Mouse (Mus musculus): Measurements from ENCODE around the gene Ntpcr. TPM values are rescaled to one million over a fixed set of nuclear protein-coding genes. Genes with fewer than 3 reads are reported as not detected.

Ntpcr gene
- polyA plus RNA-seq, 2 experiments: 12.6 to 13.9 TPM

GRCm38 (mm10) chr8:125755896-125756295 lies 26.1 kb downstream of the Ntpcr start:
- Histone ChIP-seq H3K27me3 (ENCODE audit: control insufficient read depth, insufficient read depth, low read length) (no peaks in the 10 kb centered on the region), H3K4me3 (ENCODE audit: insufficient read depth in 1 of 2, low read depth in 2 of 2, low read length in 2 of 2) (no peak overlapping the region), H3K4me1 (replicated peaks; ENCODE audit: control insufficient read depth in 2 of 2, insufficient read depth in 2 of 2, low read length in 1 of 2) (no peaks in the 10 kb centered on the region), H3K4me2 (ENCODE audit: low read depth) (no peak overlapping the region), H3K36me3 (replicated peaks; ENCODE audit: control insufficient read depth, insufficient read depth, low read depth) (no peaks in the 10 kb centered on the region), H3K9me3 (ENCODE audit: control insufficient read depth, low read length) (no peaks in the 10 kb centered on the region), H3K9ac (replicated peaks) (no peak overlapping the region; the same call in 1 of the 2 replicates), H3K27ac (no peak overlapping the region)
- no peak for TF ChIP-seq EP300 (IDR thresholded peaks at IDR 0.05; ENCODE audit: low read depth)
- no peak for TF ChIP-seq CTCF (IDR thresholded peaks at IDR 0.05; ENCODE audit: low read depth)
- WGBS (ENCODE audit: insufficient replicate concordance): 62% methylated on average over 8 of the region's 8 CpGs
- ATAC-seq (ENCODE audit: insufficient read depth) (no peak), DNase-seq (ENCODE audit: low read depth in 3 of 3, low spot score in 3 of 3) (no peak)

DNA sequence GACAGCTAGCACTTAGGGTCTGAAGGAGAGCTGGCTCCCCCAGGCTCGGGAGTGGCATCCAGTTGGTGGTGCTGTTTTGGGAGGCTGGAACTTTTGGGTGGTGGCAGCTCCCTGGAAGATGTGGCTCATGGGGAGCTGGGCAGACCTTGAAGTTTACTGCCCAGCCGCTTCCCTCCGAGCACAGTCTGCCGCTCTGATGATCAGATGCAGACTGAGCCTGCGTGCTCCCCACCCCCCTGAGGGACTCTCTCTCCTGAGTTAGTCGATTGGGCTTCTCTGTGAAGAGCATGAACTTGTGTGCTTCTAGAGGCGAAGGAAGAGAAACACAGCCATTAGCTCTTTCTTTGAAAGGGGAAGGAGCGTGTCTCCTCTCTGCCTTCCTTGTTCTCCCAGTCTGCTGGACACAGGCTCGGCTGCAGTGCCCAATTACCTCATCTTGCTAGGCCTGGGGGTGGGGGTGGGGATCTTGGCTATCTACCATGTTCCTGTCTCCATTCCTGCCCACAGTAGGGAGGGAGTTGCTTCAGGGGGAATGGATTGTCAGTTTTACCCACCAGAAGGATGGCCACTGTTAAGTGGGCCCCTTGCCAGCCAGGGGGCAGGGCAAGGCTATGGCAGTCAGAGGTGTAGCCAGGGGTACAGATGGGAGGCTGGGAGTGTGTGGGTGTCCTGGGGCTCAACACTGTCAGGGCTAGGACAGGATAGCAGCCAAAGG lies 26.8 kb downstream of the Ntpcr start:
- Histone ChIP-seq H3K9ac (replicated peaks) (no peak overlapping the region; the same call in 1 of the 2 replicates), H3K27me3 (ENCODE audit: control insufficient read depth, insufficient read depth, low read length) (no peaks in the 10 kb centered on the region), H3K4me2 (ENCODE audit: low read depth) (no peak overlapping the region), H3K27ac (no peak overlapping the region), H3K36me3 (replicated peaks; ENCODE audit: control insufficient read depth, insufficient read depth, low read depth) (no peaks in the 10 kb centered on the region), H3K4me1 (replicated peaks; ENCODE audit: control insufficient read depth in 2 of 2, insufficient read depth in 2 of 2, low read length in 1 of 2) (no peaks in the 10 kb centered on the region), H3K9me3 (ENCODE audit: control insufficient read depth, low read length) (no peaks in the 10 kb centered on the region), H3K4me3 (ENCODE audit: insufficient read depth in 1 of 2, low read depth in 2 of 2, low read length in 2 of 2) (no peak overlapping the region)
- DNase-seq (ENCODE audit: low read depth in 3 of 3, low spot score in 3 of 3) (no peak), ATAC-seq (ENCODE audit: insufficient read depth) (no peak)
- WGBS (ENCODE audit: insufficient replicate concordance): 41% methylated on average over 9 of the region's 9 CpGs
- TF ChIP-seq EP300 (IDR thresholded peaks at IDR 0.05; ENCODE audit: low read depth) (no peak), CTCF (IDR thresholded peaks at IDR 0.05; ENCODE audit: low read depth) (no peak)

GRCm38 (mm10) chr8:125757106-125757496 lies 27.3 kb downstream of the Ntpcr start:
- H3K4me2 ChIP-seq (ENCODE audit: low read depth): no peak overlapping the region

GRCm38 (mm10) chr8:125759022-125759421 lies 29.3 kb downstream of the Ntpcr start:
- Histone ChIP-seq H3K27me3 (ENCODE audit: control insufficient read depth, insufficient read depth, low read length) (no peaks in the 10 kb centered on the region), H3K4me3 (ENCODE audit: insufficient read depth in 1 of 2, low read depth in 2 of 2, low read length in 2 of 2) (no peak overlapping the region), H3K36me3 (replicated peaks; ENCODE audit: control insufficient read depth, insufficient read depth, low read depth) (no peaks in the 10 kb centered on the region), H3K4me2 (ENCODE audit: low read depth) (no peak overlapping the region), H3K9ac (replicated peaks) (no peak overlapping the region), H3K9me3 (ENCODE audit: control insufficient read depth, low read length) (no peaks in the 10 kb centered on the region), H3K27ac (no peak overlapping the region), H3K4me1 (replicated peaks; ENCODE audit: control insufficient read depth in 2 of 2, insufficient read depth in 2 of 2, low read length in 1 of 2) (peaks cover 0 to 5% of the 10 kb centered on the region in 2 experiments; a peak in 2 of 4 replicates)
- WGBS (ENCODE audit: insufficient replicate concordance): 32% methylated on average over 10 of the region's 10 CpGs
- DNase-seq (ENCODE audit: low read depth in 3 of 3, low spot score in 3 of 3) (no peak), ATAC-seq (ENCODE audit: insufficient read depth) (no peak)
- TF ChIP-seq CTCF (IDR thresholded peaks at IDR 0.05; ENCODE audit: low read depth) (peak; percentile 82), EP300 (IDR thresholded peaks at IDR 0.05; ENCODE audit: low read depth) (no peak)

More at GRCm38 (mm10) chr8:125757106-125757496, 27.3 kb downstream of the Ntpcr start:
- TF ChIP-seq EP300 (IDR thresholded peaks at IDR 0.05; ENCODE audit: low read depth) (no peak), CTCF (IDR thresholded peaks at IDR 0.05; ENCODE audit: low read depth) (no peak)
- Histone ChIP-seq H3K9ac (replicated peaks) (no peak overlapping the region), H3K4me3 (ENCODE audit: insufficient read depth in 1 of 2, low read depth in 2 of 2, low read length in 2 of 2) (no peak overlapping the region), H3K36me3 (replicated peaks; ENCODE audit: control insufficient read depth, insufficient read depth, low read depth) (no peaks in the 10 kb centered on the region), H3K9me3 (ENCODE audit: control insufficient read depth, low read length) (no peaks in the 10 kb centered on the region), H3K27me3 (ENCODE audit: control insufficient read depth, insufficient read depth, low read length) (no peaks in the 10 kb centered on the region), H3K27ac (no peak overlapping the region), H3K4me1 (replicated peaks; ENCODE audit: control insufficient read depth in 2 of 2, insufficient read depth in 2 of 2, low read length in 1 of 2) (no peaks in the 10 kb centered on the region)
- no peak for ATAC-seq (ENCODE audit: insufficient read depth)
- no peak for DNase-seq (ENCODE audit: low read depth in 3 of 3, low spot score in 3 of 3)
- WGBS (ENCODE audit: insufficient replicate concordance): 53% methylated on average over 1 of the region's 1 CpGs

GRCm38 (mm10) chr8:125763066-125763786 lies 33.5 kb downstream of the Ntpcr start:
- no peaks in the 10 kb centered on the region for H3K27me3 ChIP-seq (ENCODE audit: control insufficient read depth, insufficient read depth, low read length)
- no peaks in the 10 kb centered on the region for H3K9me3 ChIP-seq (ENCODE audit: control insufficient read depth, low read length)
- ATAC-seq (ENCODE audit: insufficient read depth) (peak; percentile 79), DNase-seq (ENCODE audit: low read depth in 3 of 3, low spot score in 3 of 3) (peak in 1 of 3 experiments; percentile 20)
- H3K27ac ChIP-seq: no peak overlapping the region
- no peak overlapping the region for H3K9ac ChIP-seq (replicated peaks)
- H3K4me1 ChIP-seq (replicated peaks; ENCODE audit: control insufficient read depth in 2 of 2, insufficient read depth in 2 of 2, low read length in 1 of 2): peaks cover 0 to 5% of the 10 kb centered on the region in 2 experiments; a peak in 2 of 4 replicates
- no peak overlapping the region for H3K4me3 ChIP-seq (ENCODE audit: insufficient read depth in 1 of 2, low read depth in 2 of 2, low read length in 2 of 2)
- peak; percentile 77 for TF ChIP-seq EP300 (IDR thresholded peaks at IDR 0.05; ENCODE audit: low read depth)
- TF ChIP-seq CTCF (IDR thresholded peaks at IDR 0.05; ENCODE audit: low read depth): no peak
- H3K4me2 ChIP-seq (ENCODE audit: low read depth): no peak overlapping the region
- 34% methylated on average over 16 of the region's 16 CpGs for WGBS (ENCODE audit: insufficient replicate concordance)
- no peaks in the 10 kb centered on the region for H3K36me3 ChIP-seq (replicated peaks; ENCODE audit: control insufficient read depth, insufficient read depth, low read depth)
